Mouse (Mus musculus) left cerebral cortex, adult 18-20 months (tissue): ENCODE results near the gene Mical2. TPM values are rescaled to one million over a fixed set of nuclear protein-coding genes. Genes with fewer than 3 reads are reported as not detected.

ENCODE experiments used
- DNase-seq, 2 experiments: peaks; one replicate each; pipeline ENCODE4 v3.0.0; 2021 to 2022; ENCODE audit warnings: low spot score in 2 of 2, mixed read lengths in 1 of 2
- long read RNA-seq, 2 experiments: library from polyadenylated mRNA; stranded (forward); transcript quantifications; one replicate each; pipeline ENCODE4 v2.0.0; 2021
- total RNA-seq, 2 experiments: library from RNA; stranded (reverse); gene quantifications; 2 replicates each; pipeline ENCODE4 v1.2.3; 2021

Mical2 gene
- 100 to 1,000 TPM; 503 to 562 TPM for total RNA-seq
- long read RNA-seq, experiment 1, partial matches to known transcripts = 44 of 193 reads
- long read RNA-seq, experiment 1, other reads (novel, unspliced or antisense) = 148 of 193 reads
- long read RNA-seq, experiment 2, partial matches to known transcripts = 36 of 138 reads
- long read RNA-seq, experiment 2, other reads (novel, unspliced or antisense) = 101 of 138 reads

GRCm38 (mm10) chr7:112225615-112226262, at the start of gene Mical2:
Gene Mical2, plus strand, starts transcription at chr7:112225856.
- peak; percentile 87 to 91 for DNase-seq

- DNase-seq = no peak
Observed at GRCm38 (mm10) chr7:112176627-112177026, 49.0 kb upstream of the Mical2 start.

GRCm38 (mm10) chr7:112180235-112180705, 45.4 kb upstream of the Mical2 start:
- DNase-seq = peak; percentile 83 to 85

GRCm38 (mm10) chr7:112183258-112183841, 42.3 kb upstream of the Mical2 start:
- DNase-seq = peak; percentile 94

GRCm38 (mm10) chr7:112184519-112185225, 41.0 kb upstream of the Mical2 start:
- no peak for DNase-seq

- no peak for DNase-seq
Observed at GRCm38 (mm10) chr7:112185226-112185745, 40.4 kb upstream of the Mical2 start.

- no peak for DNase-seq
Observed at GRCm38 (mm10) chr7:112186871-112187270, 38.8 kb upstream of the Mical2 start.

GRCm38 (mm10) chr7:112187536-112188459, 37.9 kb upstream of the Mical2 start:
- no peak for DNase-seq

- DNase-seq = peak; percentile 63 to 69
Observed at GRCm38 (mm10) chr7:112192237-112192636, 33.4 kb upstream of the Mical2 start.

- no peak for DNase-seq
Observed at GRCm38 (mm10) chr7:112192778-112193177, 32.9 kb upstream of the Mical2 start.

- no peak for DNase-seq
Observed at GRCm38 (mm10) chr7:112194286-112194685, 31.4 kb upstream of the Mical2 start.

DNA sequence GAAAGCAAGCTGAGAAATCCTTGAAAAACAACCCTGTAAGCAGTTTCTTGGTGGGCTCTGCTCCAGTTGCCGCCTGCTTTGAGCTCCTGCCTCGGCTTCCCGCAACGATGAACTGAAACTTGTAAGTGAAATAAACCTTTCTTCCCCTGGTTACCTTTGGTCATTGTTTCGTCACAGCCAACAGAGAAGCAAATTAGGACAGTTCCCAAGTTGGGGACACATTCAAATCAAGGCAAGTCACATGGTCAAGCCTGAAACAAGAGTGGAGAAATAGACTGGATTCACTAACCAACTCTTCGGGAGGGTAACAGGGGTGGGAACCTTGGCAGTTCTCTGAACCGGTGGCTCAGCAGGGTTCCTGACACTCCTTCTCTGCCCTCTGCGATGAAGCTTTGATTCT, 28.2 kb upstream of the Mical2 start:
- DNase-seq = no peak

DNA sequence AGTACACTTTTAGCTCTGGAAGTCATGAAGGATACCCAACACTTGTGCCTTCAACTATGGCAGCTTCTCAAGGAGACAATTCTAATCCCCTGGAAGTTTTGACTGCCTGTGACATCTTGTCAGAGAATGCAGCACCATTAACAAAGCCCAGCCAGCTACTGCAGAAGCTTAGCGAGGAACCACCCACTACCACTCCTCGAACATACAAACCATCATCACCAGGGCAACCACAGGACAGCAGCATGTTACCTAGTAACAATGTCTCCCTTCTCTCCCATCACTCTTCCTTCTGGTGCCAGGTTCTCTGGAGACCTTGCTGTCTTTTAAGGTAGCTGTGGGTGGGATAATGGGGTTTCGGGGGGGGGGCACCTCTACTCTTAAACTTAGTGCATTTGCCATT, 26.3 kb upstream of the Mical2 start:
- DNase-seq = no peak

GRCm38 (mm10) chr7:112200761-112201160, 24.9 kb upstream of the Mical2 start:
- no peak for DNase-seq

- peak in 1 of 2 experiments; percentile 43 for DNase-seq
Observed at GRCm38 (mm10) chr7:112202194-112202593, 23.5 kb upstream of the Mical2 start.

DNA sequence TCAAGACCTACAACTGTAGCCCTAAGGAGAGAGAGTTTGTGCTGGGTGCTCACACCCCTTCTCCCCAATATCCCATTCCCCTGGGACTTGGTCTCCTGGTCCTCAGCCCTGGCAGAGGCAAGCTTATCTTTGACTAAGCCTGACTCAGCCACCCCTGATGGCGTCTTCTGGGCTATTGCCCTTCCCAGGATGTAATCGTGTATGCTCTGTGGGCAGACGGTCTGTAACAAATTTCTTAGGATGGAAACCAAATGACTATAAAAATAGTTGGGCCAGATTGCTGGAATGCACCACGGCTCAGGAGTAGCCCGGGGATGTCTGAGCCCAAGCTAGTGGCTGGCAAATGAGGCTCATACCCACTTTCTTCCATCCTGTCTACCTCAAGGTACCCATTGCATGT, 22.8 kb upstream of the Mical2 start:
- peak; percentile 55 to 68 for DNase-seq

DNA sequence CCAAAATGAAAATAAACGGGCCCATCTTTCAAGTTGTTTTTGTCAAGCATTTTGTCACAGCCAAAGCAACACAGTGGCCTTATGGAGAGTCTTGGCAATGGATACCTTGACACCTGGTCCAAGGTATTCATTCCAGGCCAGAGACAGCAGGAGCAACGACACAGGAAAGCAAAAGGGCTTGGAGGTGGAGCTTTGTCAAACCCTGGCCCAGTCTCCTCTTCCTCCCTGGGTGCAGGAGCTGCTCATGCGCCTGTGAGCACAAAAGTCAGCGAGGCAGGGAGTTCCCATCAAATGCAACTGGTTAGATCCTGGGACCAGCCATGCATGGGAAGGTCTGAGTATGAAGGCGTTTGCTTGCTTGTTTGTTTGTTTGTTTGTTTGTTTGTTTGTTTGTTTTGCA, 21.7 kb upstream of the Mical2 start:
- DNase-seq = no peak

- no peak for DNase-seq
Observed at GRCm38 (mm10) chr7:112204380-112204963, 21.2 kb upstream of the Mical2 start.

DNA sequence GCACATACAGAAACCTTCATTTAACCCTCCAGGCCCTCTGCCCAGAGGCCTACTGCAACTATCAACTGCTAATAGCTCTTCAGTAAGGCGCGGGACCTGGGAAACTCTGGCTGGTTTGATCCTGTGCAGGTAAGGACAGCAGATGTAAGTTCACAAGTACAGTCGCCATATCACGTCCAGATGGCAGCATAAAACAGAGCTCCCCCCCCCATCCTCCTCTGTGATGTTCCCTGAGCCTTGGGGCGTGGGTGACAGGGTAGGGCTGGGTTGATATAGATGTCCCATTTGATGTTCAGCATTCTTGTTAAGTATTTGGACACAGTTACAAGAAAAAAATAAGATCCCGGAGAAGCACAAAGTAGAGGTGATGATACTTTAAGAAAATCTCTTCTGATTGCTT, 20.1 kb upstream of the Mical2 start:
- DNase-seq = no peak

GRCm38 (mm10) chr7:112207717-112208116, 17.9 kb upstream of the Mical2 start:
- no peak for DNase-seq
